Mouse (Mus musculus) heart, embryonic 10.5 days (tissue): Measurements from ENCODE around the gene Slc26a8. TPM values are rescaled to one million over a fixed set of nuclear protein-coding genes. Genes with fewer than 3 reads are reported as not detected.

Source experiments
- DNase-seq: peaks from one replicate; pipeline ENCODE4 v3.0.0-alpha.2; 2017; ENCODE audit warnings: low spot score
- H3K27ac ChIP-seq: fragments of 300-500 bp; sonication (generic); 2 replicates; pipeline ENCODE4 v1.5.1; 2016; ENCODE audit warnings: mild to moderate bottlenecking
- H3K27me3 ChIP-seq: fragments of 300-500 bp; sonication (generic); 2 replicates; pipeline ENCODE4 v1.6.1; 2016; ENCODE audit warnings: mild to moderate bottlenecking; ENCODE audit not compliant: poor library complexity, insufficient read depth, severe bottlenecking
- H3K36me3 ChIP-seq: fragments of 300-500 bp; sonication (generic); 2 replicates; pipeline ENCODE4 v1.6.1; 2016; ENCODE audit warnings: mild to moderate bottlenecking, moderate library complexity
- H3K4me1 ChIP-seq: fragments of 300-500 bp; sonication (generic); 2 replicates; pipeline ENCODE4 v1.6.1; 2016; ENCODE audit warnings: mild to moderate bottlenecking
- H3K4me3 ChIP-seq: fragments of 300-500 bp; sonication (generic); 2 replicates; pipeline ENCODE4 v1.5.1; 2016; ENCODE audit warnings: mild to moderate bottlenecking, moderate library complexity
- H3K9me3 ChIP-seq: fragments of 300-500 bp; sonication (generic); 2 replicates; pipeline ENCODE4 v1.6.1; 2016; ENCODE audit warnings: mild to moderate bottlenecking, moderate library complexity
- WGBS: fragments of 180-500 bp; shearing (Covaris S2); methylation state at CpG from one replicate; pipeline ENCODE4 v1.1.7; 2016; 5-methylcytosine and 5-hydroxymethylcytosine counted together
- polyA plus RNA-seq: library from polyadenylated mRNA; unstranded; fragments of >200 nt; fragmentation: Nextera tagmentation; extraction: Ambion mirVana; gene quantifications from 2 replicates; pipeline ENCODE4 v1.2.1, GENCODE M21; 2016

Slc26a8 gene
- polyA plus RNA-seq, 1 experiment from 2014 or later = 0.15 TPM

DNA sequence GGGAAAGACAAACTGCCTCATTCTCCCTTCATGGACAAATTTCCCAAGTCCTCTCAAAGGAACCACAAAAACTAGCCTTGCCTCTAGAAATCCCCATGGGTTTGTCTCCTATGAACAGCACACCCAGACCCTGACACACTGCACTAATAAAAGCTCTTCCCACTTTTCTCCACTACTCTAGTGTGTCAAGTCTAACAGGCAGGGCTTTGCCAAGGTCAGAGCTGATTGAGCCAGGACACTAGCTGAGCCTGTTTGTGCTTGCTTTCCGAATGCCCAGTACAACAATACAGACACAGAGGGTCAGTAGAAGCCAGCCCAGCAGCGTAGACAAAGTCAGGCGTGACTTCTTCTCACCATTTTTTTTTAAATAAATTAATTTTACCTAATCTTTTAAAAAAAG, 39.8 kb downstream of the Slc26a8 start:
- WGBS = 67% methylated on average over 3 of the region's 3 CpGs
- Histone ChIP-seq H3K9me3 (no peaks in the 10 kb centered on the region), H3K27ac (no peak overlapping the region), H3K4me3 (no peak overlapping the region), H3K27me3 (no peaks in the 10 kb centered on the region; the same call in 1 of the 2 replicates), H3K36me3 (no peaks in the 10 kb centered on the region), H3K4me1 (no peaks in the 10 kb centered on the region)
- no peak for DNase-seq

DNA sequence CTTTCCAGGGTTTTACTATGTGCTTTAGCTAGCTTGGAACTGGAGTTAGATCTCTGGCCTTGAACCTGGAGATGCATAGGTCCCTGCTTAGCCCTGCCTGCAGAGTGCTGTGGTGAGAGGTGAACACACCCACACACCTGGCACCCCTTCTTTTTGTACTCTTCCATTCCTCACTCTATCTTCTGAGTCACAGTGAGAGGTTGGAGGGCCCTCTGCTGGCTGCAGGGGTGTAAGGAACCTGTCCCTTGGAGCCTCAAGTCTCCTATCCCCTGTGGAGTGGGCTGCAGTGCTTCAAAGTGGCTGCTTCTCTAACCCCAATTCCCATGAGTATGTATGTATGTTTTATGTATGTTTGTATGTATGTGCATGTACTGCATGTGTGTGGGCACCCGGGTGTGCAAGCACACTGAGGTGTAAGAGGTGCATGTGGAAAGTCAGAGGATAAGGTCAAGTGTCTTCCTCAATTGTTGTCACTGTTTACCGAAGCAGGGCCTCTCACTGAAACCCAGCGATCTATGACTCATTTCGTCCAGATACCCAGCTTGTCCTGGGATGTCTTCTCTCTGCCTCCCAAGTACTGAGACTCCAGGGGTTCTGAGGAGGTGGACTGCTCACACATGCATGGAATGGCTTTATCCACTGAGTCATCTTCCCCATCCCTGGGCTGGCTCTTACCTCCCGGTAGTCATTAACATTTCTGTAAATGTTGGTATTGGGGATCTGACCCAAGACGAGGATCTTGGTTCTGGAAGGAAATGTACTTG, 41.2 kb downstream of the Slc26a8 start:
- whole genome bisulfite sequencing = 35% methylated on average over 6 of the region's 6 CpGs
- H3K27ac ChIP-seq = no peak overlapping the region
- no peaks in the 10 kb centered on the region; the same call in 1 of the 2 replicates for H3K27me3 ChIP-seq
- H3K4me3 ChIP-seq = no peak overlapping the region
- DNase-seq = no peak
- H3K4me1 ChIP-seq = no peaks in the 10 kb centered on the region
- no peaks in the 10 kb centered on the region for H3K36me3 ChIP-seq
- H3K9me3 ChIP-seq = no peaks in the 10 kb centered on the region

- Histone ChIP-seq H3K4me3 (no peak overlapping the region), H3K36me3 (no peaks in the 10 kb centered on the region), H3K27ac (no peak overlapping the region), H3K4me1 (no peaks in the 10 kb centered on the region), H3K9me3 (no peaks in the 10 kb centered on the region), H3K27me3 (no peaks in the 10 kb centered on the region; the same call in 1 of the 2 replicates)
- DNase-seq = no peak
- 62% methylated on average over 3 of the region's 3 CpGs for WGBS
Measured at GRCm38 (mm10) chr17:28646221-28646620, 43.8 kb downstream of the Slc26a8 start.

GRCm38 (mm10) chr17:28644112-28644511, 45.9 kb downstream of the Slc26a8 start:
- Histone ChIP-seq H3K4me3 (no peak overlapping the region), H3K27ac (no peak overlapping the region), H3K36me3 (no peaks in the 10 kb centered on the region), H3K9me3 (no peaks in the 10 kb centered on the region), H3K4me1 (no peaks in the 10 kb centered on the region), H3K27me3 (no peaks in the 10 kb centered on the region)
- 49% methylated on average over 4 of the region's 4 CpGs for whole genome bisulfite sequencing
- no peak for DNase-seq

- Histone ChIP-seq H3K4me1 (no peaks in the 10 kb centered on the region), H3K36me3 (no peaks in the 10 kb centered on the region), H3K9me3 (no peaks in the 10 kb centered on the region), H3K27ac (no peak overlapping the region), H3K4me3 (no peak overlapping the region), H3K27me3 (no peaks in the 10 kb centered on the region)
- WGBS = 45% methylated on average over 3 of the region's 3 CpGs
- DNase-seq = no peak
Measured at GRCm38 (mm10) chr17:28643697-28644096, 46.3 kb downstream of the Slc26a8 start.

DNA sequence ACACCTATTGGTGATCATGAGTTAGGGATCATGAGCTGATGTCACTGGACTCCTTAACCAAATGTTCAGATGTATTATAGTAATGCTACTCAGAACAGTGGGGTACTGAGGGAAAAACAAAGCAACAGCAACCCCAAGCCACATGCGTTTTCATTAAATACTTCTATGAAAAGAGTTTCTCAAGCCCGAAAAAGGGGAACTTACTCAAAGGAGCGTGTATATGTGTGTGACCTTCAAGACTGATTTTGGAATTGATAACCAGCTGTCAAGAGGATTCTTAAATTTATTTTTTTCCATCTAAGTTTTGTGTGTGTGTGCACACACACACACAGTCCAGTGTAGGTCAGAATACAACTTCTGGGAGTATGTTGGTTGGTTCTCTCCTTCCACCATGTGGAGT, 49.9 kb downstream of the Slc26a8 start:
- no peaks in the 10 kb centered on the region for H3K9me3 ChIP-seq
- no peaks in the 10 kb centered on the region for H3K27me3 ChIP-seq
- no peaks in the 10 kb centered on the region for H3K4me1 ChIP-seq
- no peak overlapping the region for H3K27ac ChIP-seq
- no peak for DNase-seq
- no peaks in the 10 kb centered on the region for H3K36me3 ChIP-seq
- no peak overlapping the region for H3K4me3 ChIP-seq
- WGBS = 76% methylated on average over 3 of the region's 3 CpGs

GRCm38 (mm10) chr17:28637711-28638690, 52.0 kb downstream of the Slc26a8 start:
- Histone ChIP-seq H3K4me3 (no peak overlapping the region), H3K27ac (no peak overlapping the region), H3K27me3 (no peaks in the 10 kb centered on the region), H3K9me3 (no peaks in the 10 kb centered on the region), H3K4me1 (no peaks in the 10 kb centered on the region), H3K36me3 (no peaks in the 10 kb centered on the region)
- no peak for DNase-seq
- WGBS = 80% methylated on average over 7 of the region's 7 CpGs

- Histone ChIP-seq H3K9me3 (no peaks in the 10 kb centered on the region), H3K36me3 (no peaks in the 10 kb centered on the region), H3K4me3 (no peak overlapping the region), H3K27me3 (no peaks in the 10 kb centered on the region), H3K27ac (no peak overlapping the region), H3K4me1 (no peaks in the 10 kb centered on the region)
- DNase-seq = no peak
- WGBS = 72% methylated on average over 5 of the region's 5 CpGs
Measured at GRCm38 (mm10) chr17:28635842-28636241, 54.2 kb downstream of the Slc26a8 start.

GRCm38 (mm10) chr17:28629125-28629524, 60.9 kb downstream of the Slc26a8 start:
- 43% methylated on average over 3 of the region's 3 CpGs for WGBS
- no peaks in the 10 kb centered on the region for H3K36me3 ChIP-seq
- no peak overlapping the region for H3K4me3 ChIP-seq
- DNase-seq = no peak
- H3K4me1 ChIP-seq = peaks cover 15% of the 10 kb centered on the region
- no peak overlapping the region for H3K27ac ChIP-seq
- no peaks in the 10 kb centered on the region for H3K9me3 ChIP-seq
- H3K27me3 ChIP-seq = peaks cover 4% of the 10 kb centered on the region; the same call in 1 of the 2 replicates

DNA sequence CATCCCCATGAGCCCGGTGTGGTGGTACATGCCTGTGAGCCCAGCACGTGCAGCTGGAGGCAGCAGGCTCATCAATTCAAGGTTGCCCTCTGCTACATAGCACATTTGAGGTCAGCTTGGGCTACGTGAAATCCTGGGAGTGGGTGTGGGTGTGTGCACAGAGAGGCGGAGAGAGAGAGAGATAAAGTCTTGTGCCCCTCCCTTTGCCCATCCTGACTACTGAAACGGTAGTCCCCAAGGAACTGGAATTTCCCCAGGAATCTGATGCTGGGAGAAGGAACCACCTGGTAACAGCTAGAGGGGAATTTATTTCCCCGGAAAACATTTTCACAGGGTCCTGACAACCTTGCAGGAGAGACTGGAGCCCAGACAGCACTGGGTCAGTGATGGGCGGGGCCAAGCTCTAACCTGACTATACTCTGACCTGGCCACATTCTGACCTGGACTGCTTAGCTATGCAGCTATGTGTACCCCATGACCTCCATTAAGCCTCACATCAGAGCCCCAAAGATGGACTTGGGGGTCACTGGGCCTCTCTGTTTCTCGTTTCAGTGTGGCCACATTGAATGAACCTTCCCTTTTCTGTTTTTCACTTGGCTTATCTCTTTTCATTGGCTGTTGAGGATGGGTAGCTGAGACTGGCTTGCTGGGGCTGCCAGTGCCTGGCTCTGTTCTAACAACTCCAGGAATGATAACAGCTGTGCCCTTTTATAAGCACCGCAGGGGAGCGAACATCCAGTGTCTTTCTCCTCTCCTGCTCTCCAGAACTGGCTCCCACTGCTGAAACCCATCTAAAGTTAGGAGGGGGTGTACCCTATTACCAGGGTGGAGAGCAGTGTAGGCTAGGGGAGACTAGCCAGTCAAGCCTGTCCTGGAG, 61.5 kb downstream of the Slc26a8 start:
- Histone ChIP-seq H3K27me3 (peaks cover 4% of the 10 kb centered on the region; the same call in 1 of the 2 replicates), H3K9me3 (no peaks in the 10 kb centered on the region), H3K27ac (no peak overlapping the region), H3K4me1 (peaks cover 15% of the 10 kb centered on the region), H3K36me3 (no peaks in the 10 kb centered on the region), H3K4me3 (no peak overlapping the region)
- 39% methylated on average over 10 of the region's 10 CpGs for WGBS
- DNase-seq = no peak

DNA sequence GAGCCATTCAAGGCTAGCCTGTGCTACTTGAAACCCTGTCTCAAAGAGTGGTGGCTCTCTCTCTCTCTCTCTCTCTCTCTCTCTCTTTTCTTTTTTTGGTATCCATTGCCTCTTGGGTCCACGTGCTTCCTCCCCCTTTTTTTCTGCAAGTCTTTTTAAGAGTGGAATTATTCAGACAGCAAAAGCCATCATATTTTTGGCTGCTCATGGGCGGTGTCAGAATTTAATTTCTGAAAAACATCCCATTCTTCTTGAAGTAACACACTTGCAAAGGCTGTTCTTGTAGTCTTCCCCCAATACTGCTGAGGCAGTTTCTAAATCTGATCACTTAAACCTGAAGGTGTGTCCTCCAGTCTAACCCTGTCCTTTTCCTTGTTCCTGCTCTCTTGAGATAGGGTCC, 63.1 kb downstream of the Slc26a8 start:
- 79% methylated on average over 2 of the region's 2 CpGs for WGBS
- Histone ChIP-seq H3K27me3 (peaks cover 4% of the 10 kb centered on the region; the same call in 1 of the 2 replicates), H3K4me1 (peaks cover 20% of the 10 kb centered on the region), H3K9me3 (no peaks in the 10 kb centered on the region), H3K4me3 (no peak overlapping the region), H3K36me3 (no peaks in the 10 kb centered on the region), H3K27ac (no peak overlapping the region)
- no peak for DNase-seq

DNA sequence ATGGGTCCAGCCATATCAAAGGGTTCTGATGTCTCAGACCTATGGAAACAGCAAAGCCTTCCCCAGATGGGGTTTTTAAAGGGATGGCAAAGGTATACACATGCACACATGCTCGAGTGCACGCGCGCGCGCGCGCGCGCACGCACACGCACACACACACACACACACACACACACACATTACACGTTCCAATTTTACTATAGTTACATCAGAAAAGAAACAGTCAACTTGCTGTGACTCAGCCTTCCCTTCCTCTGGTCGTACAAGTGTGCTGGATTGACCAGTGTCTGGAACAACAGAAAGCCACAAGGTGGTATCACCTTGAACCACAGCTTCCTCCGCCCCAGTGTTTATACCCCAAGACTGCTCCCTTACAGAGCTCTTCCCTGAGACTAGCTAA, 64.7 kb downstream of the Slc26a8 start:
- H3K36me3 ChIP-seq = 0 out of 2 replicates have a peak, but pooled peaks cover under 1% of the 10 kb centered on the region
- no peak for DNase-seq
- WGBS = 94% methylated on average over 15 of the region's 15 CpGs
- peaks cover 30% of the 10 kb centered on the region for H3K4me1 ChIP-seq
- H3K9me3 ChIP-seq = no peaks in the 10 kb centered on the region
- H3K4me3 ChIP-seq = no peak overlapping the region
- H3K27me3 ChIP-seq = peaks cover 4% of the 10 kb centered on the region; the same call in 1 of the 2 replicates
- H3K27ac ChIP-seq = no peak overlapping the region
